Mouse (Mus musculus) skeletal muscle tissue, adult 2 months (tissue): Measurements from ENCODE around the gene Ccdc36.

Experiments
- DNase-seq: peaks from one replicate; pipeline ENCODE4 v3.0.0-alpha.2; 2012; ENCODE audit warnings: low read depth, low spot score

Gene Ccdc36

DNA sequence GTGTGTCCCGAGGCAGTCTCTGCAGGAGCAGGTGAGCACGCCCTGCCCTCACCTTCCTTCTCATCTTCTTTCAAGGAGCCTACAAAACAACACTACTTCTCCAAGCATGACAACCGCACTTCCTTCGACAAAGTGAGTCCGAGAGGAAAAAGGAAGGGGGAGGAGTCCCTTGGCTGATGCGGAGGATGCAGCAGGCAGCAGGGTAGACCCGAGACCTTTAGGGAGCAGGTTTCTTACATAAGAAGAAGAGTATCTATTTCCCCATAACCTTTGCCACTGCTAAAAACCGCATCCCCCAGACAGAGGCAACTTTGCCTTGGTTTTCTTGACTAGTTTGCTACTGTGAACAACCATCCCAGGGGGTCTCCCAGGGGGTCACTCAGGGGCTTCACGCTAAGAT is 16.8 kb upstream of the Ccdc36 start:
- DNase-seq = no peak

DNA sequence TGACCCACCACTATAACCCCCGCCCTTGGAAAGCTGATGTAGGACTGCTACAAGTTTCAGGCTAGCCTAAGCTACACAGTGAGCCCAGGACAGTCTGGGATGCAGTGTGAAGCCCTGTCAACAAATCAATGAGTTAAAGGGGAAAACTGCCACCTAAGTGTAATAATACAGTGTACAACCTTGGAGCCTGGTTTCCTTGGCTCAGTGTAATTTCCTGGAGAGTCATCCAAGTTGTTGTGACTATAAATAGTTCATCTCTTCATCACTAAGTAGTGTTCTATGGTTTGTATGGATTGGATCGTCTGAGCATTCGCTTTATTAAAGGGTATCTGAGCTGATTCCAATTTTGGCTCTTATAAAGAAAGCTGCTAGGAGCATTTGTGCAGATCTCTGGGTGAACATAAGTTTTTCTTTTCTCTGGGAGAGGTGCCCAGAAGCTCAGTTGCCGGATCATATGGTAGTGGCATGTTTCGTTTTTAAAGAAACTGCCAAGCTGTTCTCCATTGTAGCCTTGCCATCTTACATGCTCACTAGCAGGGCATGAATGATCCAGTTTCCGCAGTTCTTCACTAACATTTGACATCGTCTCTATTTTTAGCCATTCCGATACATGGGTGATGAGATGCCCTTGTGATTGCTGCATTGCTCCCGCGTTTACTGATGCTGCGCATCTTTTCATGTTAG is 13.1 kb upstream of the Ccdc36 start:
- no peak for DNase-seq

- no peak for DNase-seq
Observed at GRCm38 (mm10) chr9:108440485-108440884, 12.2 kb upstream of the Ccdc36 start.

- no peak for DNase-seq
Observed at GRCm38 (mm10) chr9:108439176-108439575, 10.9 kb upstream of the Ccdc36 start.

DNA sequence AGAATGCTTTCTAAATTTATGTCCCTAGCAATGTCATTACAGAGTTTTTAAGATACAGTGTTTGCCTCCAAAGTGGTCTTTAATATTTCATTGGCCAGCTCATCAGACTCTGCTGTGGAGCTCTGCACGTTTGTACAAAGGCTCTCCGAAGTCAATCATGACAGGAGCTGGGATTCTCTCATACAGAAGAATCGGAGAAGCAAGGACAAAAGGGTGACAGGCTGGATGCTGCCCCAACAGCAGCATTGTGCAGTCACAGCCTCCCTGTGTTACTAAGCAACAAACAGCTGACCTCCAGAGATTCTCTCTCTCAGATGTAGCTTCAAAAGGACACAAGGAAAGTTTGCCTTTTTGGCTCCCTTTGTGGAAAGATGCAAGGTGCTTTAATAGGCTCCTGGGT is 7.9 kb upstream of the Ccdc36 start, which contains the start of gene BC048562:
Gene BC048562, plus strand, starts transcription at position 301 of the 400 bp plus-strand sequence.
- DNase-seq = no peak

DNA sequence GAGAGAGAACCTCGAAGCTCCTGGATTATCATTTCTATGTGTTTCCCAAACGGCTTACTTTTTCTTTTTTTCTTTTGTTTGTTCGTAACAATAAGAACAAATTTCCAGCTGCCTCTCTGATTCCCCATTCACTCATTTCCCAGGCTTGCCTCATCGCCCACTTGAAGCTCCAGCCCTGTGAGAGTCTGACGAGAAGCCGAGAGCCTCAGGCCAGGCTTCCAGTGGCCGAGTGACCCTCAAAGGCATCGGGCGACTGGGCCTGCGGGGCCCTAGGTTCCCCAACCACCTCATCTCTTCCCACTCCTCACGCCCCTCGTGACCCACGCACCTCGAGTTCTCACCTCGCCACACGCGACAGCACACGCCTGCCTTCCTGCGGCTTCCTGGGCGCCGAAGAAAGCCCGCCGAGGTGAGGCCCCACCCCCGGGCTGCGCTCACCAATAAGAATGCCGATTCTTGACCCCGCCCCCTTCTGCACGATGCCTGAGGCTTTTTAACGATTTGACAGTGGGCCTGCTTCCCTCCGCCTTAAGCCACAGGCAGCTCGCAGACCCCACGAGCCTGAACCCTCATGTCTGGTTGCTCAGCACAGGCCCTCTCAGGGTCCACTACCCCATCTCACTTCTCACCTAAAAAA is 3.3 kb upstream of the Ccdc36 start:
- DNase-seq = no peak

- DNase-seq = no peak
Observed at GRCm38 (mm10) chr9:108412221-108412620, 16.1 kb downstream of the Ccdc36 start.

DNA sequence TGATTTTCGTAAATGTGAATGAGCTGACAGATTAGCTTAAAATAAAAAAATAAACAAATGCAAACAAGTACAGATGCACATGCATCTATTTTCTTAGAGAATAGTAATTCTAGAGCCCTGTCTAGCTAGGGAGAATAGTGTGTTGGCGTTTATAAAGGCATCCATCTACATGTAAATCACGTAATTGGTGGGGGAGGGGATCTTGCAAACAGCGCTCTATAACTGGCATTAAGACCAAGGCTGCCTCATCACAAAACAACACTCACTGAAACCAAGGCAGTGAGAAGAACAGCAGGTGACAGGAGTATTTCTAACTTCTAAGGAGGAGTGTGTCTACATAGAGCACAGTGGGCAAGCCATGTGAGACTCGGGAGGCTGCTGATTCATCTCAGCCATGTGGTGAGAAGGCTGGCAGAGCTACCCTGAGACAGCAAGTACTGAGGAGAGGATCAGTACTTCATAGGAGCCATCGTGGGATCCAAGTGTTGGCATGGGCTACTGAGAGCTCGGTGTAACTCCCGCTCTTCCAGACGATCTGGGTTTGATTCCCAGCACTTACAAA is 16.8 kb downstream of the Ccdc36 start:
- no peak for DNase-seq

DNA sequence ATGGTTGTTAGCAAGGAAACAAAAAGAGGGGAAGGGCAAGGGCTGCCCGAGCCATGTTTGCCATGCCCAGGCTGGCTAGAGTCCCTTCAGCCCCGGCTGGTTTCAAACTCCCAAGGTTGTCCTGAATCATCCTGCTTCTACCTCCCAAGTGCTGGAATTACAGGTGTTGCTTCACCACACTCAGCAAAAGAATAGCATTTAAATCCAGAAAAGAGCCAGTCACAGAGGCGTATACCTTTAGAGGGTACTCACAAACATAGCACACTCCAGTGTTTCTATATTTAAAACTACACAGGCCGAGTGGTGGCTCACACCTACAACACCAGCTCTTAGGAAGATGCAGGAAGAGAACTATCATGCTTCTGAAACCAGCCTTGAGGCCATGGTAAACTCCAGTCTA is 18.7 kb downstream of the Ccdc36 start:
- no peak for DNase-seq

DNA sequence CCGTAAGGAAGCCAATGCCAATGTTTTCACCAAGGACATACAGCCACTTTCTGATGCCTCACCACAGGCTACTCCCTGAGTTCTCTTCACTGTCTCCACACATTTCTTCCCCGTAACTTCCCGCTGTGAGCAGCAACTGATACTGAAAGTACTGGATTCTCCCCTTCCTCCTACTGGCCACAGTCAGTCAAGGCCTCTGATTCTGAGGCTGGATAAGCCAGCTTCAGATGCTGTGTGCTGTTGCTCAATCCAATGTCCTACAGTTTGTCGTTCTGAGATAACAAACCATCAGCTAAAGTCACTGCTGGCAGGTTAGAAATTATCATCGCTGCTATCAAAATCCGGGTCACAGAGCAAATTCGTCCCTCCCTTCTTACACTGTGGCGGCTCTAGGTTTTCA is 23.8 kb downstream of the Ccdc36 start:
- DNase-seq = no peak

DNA sequence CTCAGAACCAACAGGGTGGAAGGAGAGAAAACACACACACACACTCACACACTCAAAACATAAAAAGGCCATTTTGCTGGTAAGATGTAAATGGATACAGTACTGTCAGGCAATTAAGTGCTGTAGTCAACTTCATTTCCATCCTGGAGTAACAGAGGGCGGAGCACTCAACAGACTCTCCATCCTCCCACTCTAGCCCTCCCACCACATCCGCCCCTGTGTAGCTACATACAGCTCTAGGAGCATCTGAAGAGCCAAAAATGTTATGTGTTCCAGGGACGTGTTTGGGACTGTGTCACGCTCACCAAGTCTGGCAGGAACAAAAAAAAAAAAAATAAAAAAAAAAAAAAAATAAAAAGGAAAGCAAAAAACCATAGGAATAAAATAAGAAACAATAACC is 25.2 kb downstream of the Ccdc36 start:
- no peak for DNase-seq

- peak; percentile 85 for DNase-seq
Observed at GRCm38 (mm10) chr9:108401186-108401960, 26.9 kb downstream of the Ccdc36 start.

DNA sequence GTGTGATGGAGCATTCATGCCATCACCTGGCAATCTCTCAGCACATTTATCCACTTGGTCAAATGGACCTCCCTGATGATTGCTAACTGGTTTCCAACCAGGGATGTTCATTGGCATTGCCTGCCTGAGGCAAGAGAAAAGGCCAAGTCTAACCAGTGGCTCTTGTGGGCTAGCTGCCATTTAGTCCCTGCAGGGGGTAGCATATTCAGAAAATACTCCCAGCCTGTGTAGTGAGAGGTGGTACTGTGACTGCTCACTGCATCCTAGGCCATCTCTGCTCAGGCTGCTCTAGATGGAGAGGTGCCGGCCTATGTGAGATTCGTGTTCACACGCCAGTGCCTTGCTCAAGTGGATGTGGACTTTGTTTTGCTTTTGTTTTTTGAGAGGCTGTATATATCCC is 30.0 kb downstream of the Ccdc36 start:
- no peak for DNase-seq

- no peak for DNase-seq
Observed at GRCm38 (mm10) chr9:108395427-108395826, 32.9 kb downstream of the Ccdc36 start.

GRCm38 (mm10) chr9:108394191-108394590 is 34.1 kb downstream of the Ccdc36 start:
- no peak for DNase-seq

GRCm38 (mm10) chr9:108392676-108393075 is 35.6 kb downstream of the Ccdc36 start, which contains the start of gene 1700102P08Rik:
Gene 1700102P08Rik (plus strand): TSS chr9:108392805.
- no peak for DNase-seq

DNA sequence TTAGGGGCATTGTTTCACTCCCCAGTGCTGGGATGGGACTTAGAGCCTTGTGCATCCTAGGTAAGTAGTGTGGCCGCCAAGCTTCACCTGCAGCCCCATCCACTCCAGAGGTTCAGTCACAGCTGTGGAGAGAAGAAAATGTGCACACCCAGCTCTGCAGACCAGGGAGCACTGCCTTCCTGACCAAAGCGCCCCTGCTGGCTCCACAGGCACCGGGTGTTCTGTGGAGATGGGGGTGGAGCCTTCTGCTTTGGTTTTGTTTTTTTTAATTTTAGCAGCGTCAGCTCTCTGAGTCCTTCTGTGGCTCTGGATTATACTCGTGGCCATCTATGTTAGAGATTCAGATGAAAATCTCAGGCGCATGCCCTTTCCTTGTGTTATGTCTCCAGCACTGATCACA is 39.1 kb downstream of the Ccdc36 start:
- DNase-seq = no peak

GRCm38 (mm10) chr9:108388601-108389000 is 39.7 kb downstream of the Ccdc36 start:
- no peak for DNase-seq

DNA sequence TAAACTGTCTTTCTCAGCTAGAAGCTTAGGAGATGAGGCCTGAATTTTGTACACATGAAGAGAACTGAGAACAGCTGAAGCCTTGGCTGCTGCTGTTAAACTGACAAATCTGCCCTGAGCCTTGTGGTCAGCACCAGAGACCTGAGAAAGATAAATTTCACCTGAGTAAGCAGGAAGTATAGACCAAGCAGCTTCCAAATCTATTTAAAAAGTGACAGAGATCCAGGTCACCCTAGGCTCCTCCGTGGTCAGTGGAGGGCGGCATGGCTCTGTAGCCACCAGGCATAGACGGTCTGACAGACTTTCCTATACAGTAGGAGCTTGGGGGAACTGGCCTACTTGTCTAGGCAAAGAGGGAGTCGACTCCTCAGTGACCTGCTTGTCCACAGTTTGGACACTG is 41.5 kb downstream of the Ccdc36 start:
- DNase-seq = peak; percentile 76

DNA sequence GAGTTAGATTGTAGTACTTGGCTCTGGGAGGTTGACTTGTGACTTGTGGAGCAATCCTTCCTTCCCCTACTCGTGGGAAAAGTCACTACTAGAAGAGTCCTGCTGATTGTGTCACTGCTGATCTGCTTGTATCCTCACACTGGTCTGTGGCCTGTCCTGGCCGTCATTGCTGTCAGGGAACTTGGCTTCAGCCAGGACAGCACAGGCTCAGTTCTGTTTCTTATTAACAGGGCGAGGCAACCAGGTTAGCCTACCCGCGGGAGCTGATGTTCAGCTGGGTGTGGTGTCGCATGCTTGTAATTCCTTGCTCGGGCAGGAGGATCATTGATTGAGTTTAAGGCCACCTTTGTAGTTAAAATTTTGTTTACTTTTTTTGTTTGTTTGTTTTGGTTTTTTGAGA is 43.3 kb downstream of the Ccdc36 start:
- DNase-seq = no peak

GRCm38 (mm10) chr9:108381382-108381781 is 46.9 kb downstream of the Ccdc36 start:
- DNase-seq = no peak

- no peak for DNase-seq
Observed at GRCm38 (mm10) chr9:108379294-108379693, 49.0 kb downstream of the Ccdc36 start.
